19 mouse cellular contexts compared by ENCODE assay signal in the genomic region with DNA sequence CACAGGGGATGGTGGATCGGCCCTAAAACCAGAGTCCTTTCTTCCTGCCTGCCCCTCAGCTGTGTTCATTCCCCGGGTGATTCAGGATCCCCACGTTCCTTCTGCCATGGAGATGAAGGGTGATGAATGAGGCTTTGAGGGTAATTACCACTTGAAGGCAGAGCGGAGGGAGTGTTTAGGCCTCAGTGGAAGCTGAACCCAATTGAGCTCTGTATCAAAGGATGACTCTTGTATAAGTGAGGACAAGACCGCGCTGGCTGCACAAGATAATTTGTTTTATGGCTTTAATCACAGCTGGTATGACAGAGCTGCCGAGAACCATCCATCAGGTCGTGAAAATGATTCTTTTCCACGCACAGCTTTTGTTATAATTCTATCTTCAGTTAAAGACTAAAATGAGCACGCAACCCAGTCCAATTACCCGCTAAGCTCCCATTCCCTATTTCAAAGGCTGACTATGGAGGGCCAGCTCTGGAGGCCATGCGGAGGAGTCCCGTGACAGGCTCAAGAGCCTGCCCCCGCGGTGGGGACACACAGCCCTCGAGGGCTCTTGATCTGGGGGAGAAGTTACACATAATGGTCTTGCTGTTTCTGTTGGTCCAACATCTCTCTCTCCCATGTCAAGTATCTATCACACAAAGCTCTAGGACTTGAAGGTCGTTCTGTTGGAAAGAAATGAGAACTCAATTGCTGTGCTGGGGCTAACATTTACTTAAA.
DNase-seq lines count a peak whose midpoint lies in the region; ATAC-seq lines count a peak whose summit lies in the region.
"Had no signal": no experiment of that assay in that cellular context is flagged by ENCODE, and none has a peak within 500 bp of the region (broad histone marks: within the 10 kb centered on the region; RNA-seq: fewer than 3 reads in every experiment).

No protein-coding gene starts in this region.

- ATAC-seq in forebrain, embryonic 13.5 days: peak; percentile 67; the same call in 1 of the 2 replicates
- no peak; the same call in 1 of the 2 replicates for ATAC-seq in forebrain, embryonic 11.5 days (replicated peaks; ENCODE audit: low FRiP score)
- peak; percentile 55 for ATAC-seq in lung, embryonic 16.5 days (ENCODE audit: low read depth)
- ATAC-seq in hindbrain, embryonic 16.5 days: peak; percentile 64

- WGBS in forebrain, embryonic 13.5 days: 47% methylated on average over 17 of the region's 17 CpGs
- WGBS in forebrain, embryonic 11.5 days: 63% methylated on average over 17 of the region's 17 CpGs
- 66% methylated on average over 17 of the region's 17 CpGs for WGBS in lung, embryonic 16.5 days
- 54% methylated on average over 17 of the region's 17 CpGs for WGBS in hindbrain, embryonic 16.5 days

- no peaks in the 10 kb centered on the region for H3K27me3 ChIP-seq in forebrain, embryonic 13.5 days
- no peaks in the 10 kb centered on the region for H3K27me3 ChIP-seq in forebrain, embryonic 11.5 days (ENCODE audit: control insufficient read depth, insufficient read depth, low read length)
- no peaks in the 10 kb centered on the region for H3K27me3 ChIP-seq in lung, embryonic 16.5 days (ENCODE audit: control insufficient read depth, insufficient read depth, low read depth, low read length)
- no peaks in the 10 kb centered on the region for H3K27me3 ChIP-seq in hindbrain, embryonic 16.5 days (replicated peaks; ENCODE audit: control insufficient read depth, insufficient read depth, low read length)
- H3K27me3 ChIP-seq: heart, embryonic 15.5 days; liver, embryonic 15.5 days had no signal

- H3K4me2 ChIP-seq in forebrain, embryonic 13.5 days: no peak overlapping the region
- H3K4me2 ChIP-seq in forebrain, embryonic 11.5 days (ENCODE audit: low read depth, low read length, severe bottlenecking): no peak overlapping the region
- H3K4me2 ChIP-seq in lung, embryonic 16.5 days (ENCODE audit: low read depth, low read length): no peak overlapping the region
- no peak overlapping the region for H3K4me2 ChIP-seq in hindbrain, embryonic 16.5 days (ENCODE audit: low read length)
- H3K4me2 ChIP-seq: heart, embryonic 15.5 days; liver, embryonic 15.5 days had no signal

- H3K4me1 ChIP-seq in forebrain, embryonic 13.5 days: peaks cover 6% of the 10 kb centered on the region; the same call in 1 of the 2 replicates
- H3K4me1 ChIP-seq in forebrain, embryonic 11.5 days (replicated peaks; ENCODE audit: control insufficient read depth, insufficient read depth, low read length): no peaks in the 10 kb centered on the region
- no peaks in the 10 kb centered on the region for H3K4me1 ChIP-seq in lung, embryonic 16.5 days (replicated peaks; ENCODE audit: control insufficient read depth, insufficient read depth, low read length)
- H3K4me1 ChIP-seq in hindbrain, embryonic 16.5 days (ENCODE audit: control insufficient read depth, insufficient read depth, low read depth, low read length): 0 out of 2 replicates have a peak, but pooled peaks cover under 1% of the 10 kb centered on the region
- H3K4me1 ChIP-seq: limb, embryonic 10.5 days; liver, embryonic 15.5 days had no signal

- no peak overlapping the region for H3K4me3 ChIP-seq in forebrain, embryonic 13.5 days
- H3K4me3 ChIP-seq in forebrain, embryonic 11.5 days (ENCODE audit: low read depth, low read length): no peak overlapping the region
- no peak overlapping the region for H3K4me3 ChIP-seq in lung, embryonic 16.5 days (ENCODE audit: low read length)
- H3K4me3 ChIP-seq in hindbrain, embryonic 16.5 days (ENCODE audit: low read length): no peak overlapping the region
- H3K4me3 ChIP-seq: embryonic facial prominence, embryonic 10.5 days; heart, embryonic 15.5 days; limb, embryonic 10.5 days; liver, embryonic 15.5 days had no signal

- no peak for DNase-seq in forebrain, embryonic 11.5 days (ENCODE audit: low spot score)
- no peak for DNase-seq in lung, postnatal 4 days
- peak; percentile 18 for DNase-seq in brain, adult 2 months (ENCODE audit: low read depth, low spot score)
- no peak for DNase-seq in frontal cortex, postnatal 14 days (ENCODE audit: low spot score in 2 of 2)
- no peak for DNase-seq in adrenal gland, postnatal 25 days
- DNase-seq: adrenal gland, postnatal 14 days; kidney, adult 8-10 months; kidney, postnatal 10 days; liver; lung, postnatal 10 days; retina, postnatal 1 day; right cerebral cortex, postnatal 25 days had no signal

- no peak overlapping the region for H3K9ac ChIP-seq in forebrain, embryonic 13.5 days
- no peak overlapping the region for H3K9ac ChIP-seq in forebrain, embryonic 11.5 days (ENCODE audit: low read length)
- no peak overlapping the region for H3K9ac ChIP-seq in lung, embryonic 16.5 days (ENCODE audit: low read length)
- no peak overlapping the region for H3K9ac ChIP-seq in hindbrain, embryonic 16.5 days (ENCODE audit: low read depth, low read length)
- H3K9ac ChIP-seq: heart, embryonic 15.5 days; liver, embryonic 15.5 days had no signal

- no peaks in the 10 kb centered on the region for H3K9me3 ChIP-seq in forebrain, embryonic 13.5 days (replicated peaks)
- no peaks in the 10 kb centered on the region for H3K9me3 ChIP-seq in forebrain, embryonic 11.5 days (ENCODE audit: control insufficient read depth, low read length)
- H3K9me3 ChIP-seq in lung, embryonic 16.5 days (ENCODE audit: control insufficient read depth, low read length): no peaks in the 10 kb centered on the region
- no peaks in the 10 kb centered on the region for H3K9me3 ChIP-seq in hindbrain, embryonic 16.5 days (ENCODE audit: control insufficient read depth, low read length)
- H3K9me3 ChIP-seq: embryonic facial prominence, embryonic 10.5 days; heart, embryonic 15.5 days; limb, embryonic 10.5 days; liver, embryonic 15.5 days had no signal

- no peaks in the 10 kb centered on the region for H3K36me3 ChIP-seq in forebrain, embryonic 13.5 days (ENCODE audit: poor library complexity, severe bottlenecking)
- H3K36me3 ChIP-seq in forebrain, embryonic 11.5 days (ENCODE audit: control insufficient read depth, insufficient read depth, low read length): no peaks in the 10 kb centered on the region
- no peaks in the 10 kb centered on the region for H3K36me3 ChIP-seq in lung, embryonic 16.5 days (ENCODE audit: control insufficient read depth, insufficient read depth, low read length)
- no peaks in the 10 kb centered on the region for H3K36me3 ChIP-seq in hindbrain, embryonic 16.5 days (ENCODE audit: control insufficient read depth, insufficient read depth, low read length)
- H3K36me3 ChIP-seq: embryonic facial prominence, embryonic 10.5 days; heart, embryonic 15.5 days; limb, embryonic 10.5 days; liver, embryonic 15.5 days had no signal

- no peak overlapping the region for H3K27ac ChIP-seq in forebrain, embryonic 13.5 days
- no peak overlapping the region for H3K27ac ChIP-seq in forebrain, embryonic 11.5 days (ENCODE audit: low read depth, low read length)
- H3K27ac ChIP-seq in lung, embryonic 16.5 days (ENCODE audit: low read length): no peak overlapping the region
- H3K27ac ChIP-seq in hindbrain, embryonic 16.5 days (ENCODE audit: low read depth, low read length): no peak overlapping the region
- H3K27ac ChIP-seq: embryonic facial prominence, embryonic 10.5 days; heart, embryonic 15.5 days; limb, embryonic 10.5 days; liver, embryonic 15.5 days had no signal
